Mouse (Mus musculus): ENCODE results near the gene Cyp4a32.
A peak's percentile ranks its signal among the peaks of the same experiment; 100 is the strongest.
"Not testable (repeated sequence)": the region's sequence is repeated elsewhere in the genome, so short reads cannot be mapped to it uniquely, and the experiment has no call there.

Cyp4a32 gene

GRCm38 (mm10) chr4:115600611-115601010 lies at the start of gene Cyp4a32:
Cyp4a32 (plus strand) TSS chr4:115600969.
- not testable (repeated sequence) for DNase-seq (ENCODE audit: low spot score in 2 of 2)

- no peak for DNase-seq (ENCODE audit: low spot score in 2 of 2)
These were observed 48.0 kb upstream of the Cyp4a32 start for GRCm38 (mm10) chr4:115552726-115553125.

- no peak for DNase-seq (ENCODE audit: low spot score in 2 of 2)
These were observed 45.3 kb upstream of the Cyp4a32 start for GRCm38 (mm10) chr4:115555513-115555912.

- no peak for DNase-seq (ENCODE audit: low spot score in 2 of 2)
These were observed 42.8 kb upstream of the Cyp4a32 start for GRCm38 (mm10) chr4:115557861-115558561.

GRCm38 (mm10) chr4:115561236-115561635 lies 39.5 kb upstream of the Cyp4a32 start:
- DNase-seq (ENCODE audit: low spot score in 2 of 2): not testable (repeated sequence)

- no peak for DNase-seq (ENCODE audit: low spot score in 2 of 2)
These were observed 37.4 kb upstream of the Cyp4a32 start, which contains the start of gene Cyp4a31 for GRCm38 (mm10) chr4:115563401-115563800. Cyp4a31 (plus strand) TSS chr4:115563649.

- DNase-seq (ENCODE audit: low spot score in 2 of 2): not testable (repeated sequence)
These were observed 36.1 kb upstream of the Cyp4a32 start for GRCm38 (mm10) chr4:115564469-115565225.

- no peak for DNase-seq (ENCODE audit: low spot score in 2 of 2)
These were observed 25.5 kb upstream of the Cyp4a32 start for GRCm38 (mm10) chr4:115575255-115575654.

GRCm38 (mm10) chr4:115575776-115576175 lies 25.0 kb upstream of the Cyp4a32 start:
- no peak for DNase-seq (ENCODE audit: low spot score in 2 of 2)

- peak in 1 of 2 experiments; percentile 16 for DNase-seq (ENCODE audit: low spot score in 2 of 2)
These were observed 17.7 kb upstream of the Cyp4a32 start for GRCm38 (mm10) chr4:115583036-115583435.

GRCm38 (mm10) chr4:115596357-115596756 lies 4.4 kb upstream of the Cyp4a32 start:
- no peak for DNase-seq (ENCODE audit: low spot score in 2 of 2)

- no peak for DNase-seq (ENCODE audit: low spot score in 2 of 2)
These were observed 3.9 kb upstream of the Cyp4a32 start for GRCm38 (mm10) chr4:115596824-115597336.

GRCm38 (mm10) chr4:115614005-115614404 lies 13.2 kb downstream of the Cyp4a32 start:
- DNase-seq (ENCODE audit: low spot score in 2 of 2): no peak

- not testable (repeated sequence) for DNase-seq (ENCODE audit: low spot score in 2 of 2)
These were observed 24.8 kb downstream of the Cyp4a32 start for GRCm38 (mm10) chr4:115625560-115625959.

- no peak for DNase-seq (ENCODE audit: low spot score in 2 of 2)
These were observed 42.4 kb downstream of the Cyp4a32 start for GRCm38 (mm10) chr4:115642967-115643754.

- DNase-seq (ENCODE audit: low spot score in 2 of 2): no peak
These were observed 44.6 kb downstream of the Cyp4a32 start for GRCm38 (mm10) chr4:115645371-115645770.

GRCm38 (mm10) chr4:115647580-115647979 lies 46.8 kb downstream of the Cyp4a32 start, which contains the start of gene Cyp4b1:
Cyp4b1 (minus strand) TSS chr4:115647723.
- peak in 1 of 2 experiments; percentile 11 for DNase-seq (ENCODE audit: low spot score in 2 of 2)

GRCm38 (mm10) chr4:115648752-115649151 lies 48.0 kb downstream of the Cyp4a32 start:
- DNase-seq (ENCODE audit: low spot score in 2 of 2): no peak

GRCm38 (mm10) chr4:115649344-115649743 lies 48.6 kb downstream of the Cyp4a32 start:
- DNase-seq (ENCODE audit: low spot score in 2 of 2): no peak

GRCm38 (mm10) chr4:115650866-115651265 lies 50.1 kb downstream of the Cyp4a32 start:
- no peak for DNase-seq (ENCODE audit: low spot score in 2 of 2)

- DNase-seq (ENCODE audit: low spot score in 2 of 2): not testable (repeated sequence)
These were observed 55.2 kb downstream of the Cyp4a32 start for GRCm38 (mm10) chr4:115655841-115656534.
